Comparison of ENCODE assay signal across 22 mouse cellular contexts in the genomic region with DNA sequence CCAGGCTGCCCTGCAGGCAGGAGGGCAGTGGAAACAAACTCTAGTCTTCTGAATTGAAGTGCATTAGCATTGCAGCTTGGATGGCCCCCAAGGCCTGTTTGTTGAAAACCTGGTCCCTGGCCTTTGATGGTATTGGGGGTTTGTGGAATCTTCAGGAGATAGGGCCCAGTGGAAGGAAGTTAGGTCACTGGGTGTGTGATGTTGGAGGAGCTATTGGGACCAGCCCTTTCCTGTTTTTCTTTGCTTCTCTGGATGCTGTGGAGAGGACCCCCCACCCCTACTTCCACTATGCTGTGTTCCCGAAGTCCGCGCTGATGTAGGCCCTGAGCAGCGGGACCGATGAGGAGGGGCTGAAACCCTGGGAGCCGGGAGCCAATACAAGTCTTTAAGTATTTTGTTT. TPM values are rescaled to one million over a fixed set of nuclear protein-coding genes. Genes with fewer than 3 reads are reported as not detected.
A peak's percentile ranks its signal among the peaks of the same experiment; 100 is the strongest.
DNase-seq lines count a peak whose midpoint lies in the region; ATAC-seq and TF ChIP-seq lines count a peak whose summit lies in the region.
"Had no signal": no experiment of that assay in that cellular context is flagged by ENCODE, and none has a peak within 500 bp of the region (broad histone marks: within the 10 kb centered on the region; RNA-seq: fewer than 3 reads in every experiment).

No protein-coding gene starts in this region.

- no peaks in the 10 kb centered on the region for H3K36me3 ChIP-seq in heart, adult 2 months (ENCODE audit: control insufficient read depth, insufficient read depth, low read length)
- no peaks in the 10 kb centered on the region for H3K36me3 ChIP-seq in liver, embryonic 11.5 days (ENCODE audit: control insufficient read depth, insufficient read depth, low read length)
- H3K36me3 ChIP-seq: embryonic facial prominence, embryonic 15.5 days; forebrain, embryonic 10.5 days; heart, embryonic 10.5 days; hindbrain, embryonic 10.5 days had no signal

- no peak; the same call in 1 of the 2 replicates for TF ChIP-seq POLR2A in heart, adult 2 months (IDR thresholded peaks at IDR 0.05; ENCODE audit: insufficient read depth, low read depth, low read length)
- TF ChIP-seq POLR2A in lung, adult 2 months (IDR thresholded peaks at IDR 0.05; ENCODE audit: borderline replicate concordance, extremely low read depth, low read depth, low read length), result no peak; the same call in 1 of the 2 replicates

- H3K9ac ChIP-seq in heart, adult 2 months (ENCODE audit: low read depth, low read length), result no peak overlapping the region
- no peak overlapping the region for H3K9ac ChIP-seq in liver, embryonic 11.5 days (ENCODE audit: low read depth, low read length)
- H3K9ac ChIP-seq: embryonic facial prominence, embryonic 15.5 days had no signal

- intact Hi-C loops in heart, adult 2 months (cut with DNase I), result no loop called here
- intact Hi-C loops in heart, postnatal 14 days (cut with DNase I), result loop anchor here (5.0 to 10.0 kb wide), 2 partner anchors 63 to 116 kb away; partner anchors contain the start of gene Rcan3

- H3K9me3 ChIP-seq in liver, embryonic 11.5 days (ENCODE audit: control insufficient read depth, low read length), result no peaks in the 10 kb centered on the region; the same call in 1 of the 2 replicates
- H3K9me3 ChIP-seq: embryonic facial prominence, embryonic 15.5 days; heart, embryonic 10.5 days had no signal

- H3K4me2 ChIP-seq in liver, embryonic 11.5 days, result no peak overlapping the region
- H3K4me2 ChIP-seq: embryonic facial prominence, embryonic 15.5 days had no signal

- TF ChIP-seq EP300 in heart, adult 2 months (IDR thresholded peaks at IDR 0.05; ENCODE audit: insufficient read depth, low read depth, low read length), result 0 out of 2 replicates have a peak, but pooled peaks have one; percentile 19

- H3K4me3 ChIP-seq in heart, adult 2 months, result no peak overlapping the region
- no peak overlapping the region for H3K4me3 ChIP-seq in lung, adult 2 months (replicated peaks; ENCODE audit: extremely low read depth, low read depth, low read length)
- H3K4me3 ChIP-seq in liver, embryonic 11.5 days (ENCODE audit: low read depth, low read length), result no peak overlapping the region
- H3K4me3 ChIP-seq: embryonic facial prominence, embryonic 15.5 days; erythroblast, embryonic 14.5 days; forebrain, embryonic 10.5 days; heart, embryonic 10.5 days; hindbrain, embryonic 10.5 days had no signal

- no peaks in the 10 kb centered on the region for H3K79me2 ChIP-seq in heart, adult 2 months (replicated peaks; ENCODE audit: control insufficient read depth, insufficient read depth, low read length)

- no peak for TF ChIP-seq CTCF in heart, adult 2 months (IDR thresholded peaks at IDR 0.05)
- TF ChIP-seq CTCF in lung, adult 2 months (IDR thresholded peaks at IDR 0.05; ENCODE audit: insufficient read depth, low read length), result no peak

- ATAC-seq in liver, embryonic 11.5 days (replicated peaks; ENCODE audit: low FRiP score), result no peak
- ATAC-seq: forebrain, embryonic 14.5 days; hindbrain, embryonic 16.5 days had no signal

- 57% methylated on average over 6 of the region's 6 CpGs for WGBS in heart, adult 2 months
- 66% methylated on average over 6 of the region's 6 CpGs for WGBS in lung, adult 2 months
- 74% methylated on average over 6 of the region's 6 CpGs for WGBS in liver, embryonic 11.5 days

- peak overlapping the region; percentile 21 for H3K27ac ChIP-seq in heart, adult 2 months
- no peak overlapping the region for H3K27ac ChIP-seq in liver, embryonic 11.5 days (ENCODE audit: low read depth, low read length)
- H3K27ac ChIP-seq: embryonic facial prominence, embryonic 15.5 days; forebrain, embryonic 10.5 days; heart, embryonic 10.5 days; hindbrain, embryonic 10.5 days had no signal

- H3K27me3 ChIP-seq in heart, adult 2 months (ENCODE audit: control insufficient read depth, insufficient read depth, low read length), result no peaks in the 10 kb centered on the region
- no peaks in the 10 kb centered on the region for H3K27me3 ChIP-seq in liver, embryonic 11.5 days (replicated peaks; ENCODE audit: control insufficient read depth, insufficient read depth, low read length)
- H3K27me3 ChIP-seq: embryonic facial prominence, embryonic 15.5 days had no signal

- peaks cover 5% of the 10 kb centered on the region for H3K4me1 ChIP-seq in heart, adult 2 months (ENCODE audit: control insufficient read depth, insufficient read depth, low read length)
- peaks cover 7% of the 10 kb centered on the region for H3K4me1 ChIP-seq in lung, adult 2 months (ENCODE audit: control insufficient read depth, insufficient read depth, low read length)
- H3K4me1 ChIP-seq in liver, embryonic 11.5 days (replicated peaks; ENCODE audit: control insufficient read depth, insufficient read depth, low read length), result peaks cover 11% of the 10 kb centered on the region

- peak in 1 of 2 experiments; percentile 27 for DNase-seq in heart, adult 2 months
- no peak for DNase-seq in heart, postnatal 14 days
- peak; percentile 50 to 65 for DNase-seq in lung, adult 18-20 months
- no peak for DNase-seq in lung, adult 2 months
- DNase-seq in lung, postnatal 10 days, result peak; percentile 45
- peak; percentile 66 for DNase-seq in lung, postnatal 25 days (ENCODE audit: low spot score)
- DNase-seq in liver, embryonic 11.5 days (ENCODE audit: low spot score), result no peak
- DNase-seq in embryo, embryonic 9.5 days (ENCODE audit: extremely low spot score), result no peak
- DNase-seq: adrenal gland, adult 2 months; adrenal gland, postnatal 25 days; cerebellum, adult 2 months; cerebellum, postnatal 10 days; gastrocnemius, postnatal 10 days; heart, postnatal 10 days had no signal

RNA-seq across cellular contexts. Expression of gene Nipal3, which starts 3.3 kb away (rescaled TPM):
- total RNA-seq in heart, adult 2 months (2021), result 10 to 100 TPM; 35.0 to 41.5 TPM
- polyA plus RNA-seq in heart, adult 2 months (2012; rRNA removed), result 27.0 and 39.4 TPM in 2 replicates
- 10 to 100 TPM; 29.3 to 34.0 TPM for total RNA-seq in heart, postnatal 14 days (2021)
- polyA plus RNA-seq in lung, adult 2 months (2012; rRNA removed), result 58.2 and 84.6 TPM in 2 replicates
- polyA plus RNA-seq in liver, embryonic 11.5 days (2014; fragmentation: Nextera tagmentation; extraction: Ambion mirVana), result 2.8 and 4.5 TPM in 2 replicates

RNA-seq across cellular contexts. Expression of gene Stpg1, which starts 3.5 kb away (rescaled TPM):
- not detected for total RNA-seq in heart, adult 2 months (2021)
- 0.12 and 0.25 TPM in 2 replicates for polyA plus RNA-seq in heart, adult 2 months (2012; rRNA removed)
- under 1 TPM in 1 of 2 experiments, not detected in 1; 0.39 TPM for total RNA-seq in heart, postnatal 14 days (2021)
- polyA plus RNA-seq in lung, adult 2 months (2012; rRNA removed), result 1.3 and 1.4 TPM in 2 replicates
- 0.15 and 0.47 TPM in 2 replicates for polyA plus RNA-seq in liver, embryonic 11.5 days (2014; fragmentation: Nextera tagmentation; extraction: Ambion mirVana)
- total RNA-seq: gastrocnemius, postnatal 10 days; gastrocnemius, postnatal 4 days; heart, postnatal 10 days had no signal

Comparison
In these comparisons a context has a peak if more than half of its experiments do, and no peak if none do; other contexts are left out.
1. DNase-seq: peak in lung, adult 18-20 months (2 of 2), lung, postnatal 10 days (single experiment) and lung, postnatal 25 days (single experiment); none in heart, postnatal 14 days (0 of 2), lung, adult 2 months (single experiment), liver, embryonic 11.5 days (single experiment) and embryo, embryonic 9.5 days (single experiment).